Mouse (Mus musculus): ENCODE results near the gene Notch3.
"Not testable (repeated sequence)": the region's sequence is repeated elsewhere in the genome, so short reads cannot be mapped to it uniquely, and the experiment has no call there.

Gene Notch3

DNA sequence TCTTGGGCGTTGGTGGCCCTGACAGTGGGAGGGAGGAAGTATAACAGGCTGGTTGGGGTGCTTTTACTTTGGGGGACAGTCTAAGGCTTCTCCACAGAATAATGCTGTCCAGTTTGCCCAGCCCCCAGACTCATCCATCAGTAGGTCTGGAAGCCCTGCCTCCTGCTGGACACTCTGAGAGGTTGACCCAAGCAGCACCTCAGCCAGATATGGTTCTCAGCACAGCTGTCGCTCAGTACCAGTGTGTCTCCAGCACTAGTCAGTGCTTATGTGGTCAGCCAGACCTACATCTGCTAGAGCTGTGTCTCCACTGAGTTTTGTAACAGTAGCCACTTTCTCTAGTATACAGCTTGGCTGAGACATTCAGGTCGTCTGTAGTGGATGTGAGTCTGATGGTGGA lies 48.2 kb downstream of the Notch3 start:
- DNase-seq (ENCODE audit: low spot score) = no peak

DNA sequence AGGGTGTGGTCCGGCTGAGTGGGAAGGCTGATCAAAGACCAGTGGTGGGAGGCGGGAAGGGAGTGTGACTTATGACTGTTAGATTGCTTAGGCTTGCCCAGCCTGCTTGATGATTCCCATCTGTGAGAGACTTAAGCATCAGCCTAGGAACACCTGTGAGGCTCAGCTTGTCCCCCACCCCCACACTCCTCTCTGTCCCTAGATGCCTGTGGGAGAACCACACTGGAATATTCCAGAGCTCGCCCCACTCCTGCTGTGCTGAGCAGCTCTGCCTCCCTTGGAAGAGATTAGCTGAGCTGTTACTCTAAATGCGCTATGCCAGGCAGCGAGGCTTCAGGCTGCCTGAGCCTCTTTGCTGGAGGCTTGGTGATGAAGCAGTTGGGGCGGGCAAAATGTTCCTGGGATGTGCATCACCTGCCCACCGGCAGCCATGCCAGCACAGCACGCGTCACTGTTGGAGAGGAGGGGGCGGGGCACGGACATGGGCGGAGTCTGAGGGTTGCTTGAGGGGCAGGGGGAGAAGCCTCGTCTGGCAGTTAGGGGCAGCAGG lies 48.7 kb downstream of the Notch3 start:
- peak; percentile 69 for DNase-seq (ENCODE audit: low spot score)

DNA sequence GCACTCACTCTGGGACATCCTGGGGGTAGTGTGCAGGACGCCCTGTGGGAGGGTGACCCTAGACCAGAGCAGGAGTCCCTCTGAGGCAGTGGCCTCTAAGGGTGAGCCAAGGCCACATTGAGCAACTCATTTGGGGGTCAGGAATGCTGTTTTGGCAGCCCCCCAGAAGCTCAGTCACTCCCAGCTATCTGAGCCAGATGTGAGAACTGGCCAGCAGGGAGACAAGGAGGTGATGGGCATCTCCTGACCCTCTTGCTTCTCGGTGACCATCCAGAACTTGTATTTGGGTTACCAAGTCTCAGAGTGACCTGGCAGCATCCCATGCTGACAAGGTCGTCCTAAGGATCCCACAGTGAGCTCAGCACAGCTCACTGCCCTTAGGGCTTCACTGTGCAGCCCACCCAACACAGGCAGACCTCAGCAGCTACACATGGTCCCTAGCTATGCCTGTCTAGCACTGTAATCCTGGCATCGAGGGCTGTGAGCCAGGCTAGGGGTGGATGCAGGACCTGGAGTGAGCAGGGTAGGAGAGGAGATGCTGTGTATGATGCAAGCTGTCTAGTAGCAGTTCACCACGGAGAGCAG lies 49.3 kb downstream of the Notch3 start:
- no peak for DNase-seq (ENCODE audit: low spot score)

DNA sequence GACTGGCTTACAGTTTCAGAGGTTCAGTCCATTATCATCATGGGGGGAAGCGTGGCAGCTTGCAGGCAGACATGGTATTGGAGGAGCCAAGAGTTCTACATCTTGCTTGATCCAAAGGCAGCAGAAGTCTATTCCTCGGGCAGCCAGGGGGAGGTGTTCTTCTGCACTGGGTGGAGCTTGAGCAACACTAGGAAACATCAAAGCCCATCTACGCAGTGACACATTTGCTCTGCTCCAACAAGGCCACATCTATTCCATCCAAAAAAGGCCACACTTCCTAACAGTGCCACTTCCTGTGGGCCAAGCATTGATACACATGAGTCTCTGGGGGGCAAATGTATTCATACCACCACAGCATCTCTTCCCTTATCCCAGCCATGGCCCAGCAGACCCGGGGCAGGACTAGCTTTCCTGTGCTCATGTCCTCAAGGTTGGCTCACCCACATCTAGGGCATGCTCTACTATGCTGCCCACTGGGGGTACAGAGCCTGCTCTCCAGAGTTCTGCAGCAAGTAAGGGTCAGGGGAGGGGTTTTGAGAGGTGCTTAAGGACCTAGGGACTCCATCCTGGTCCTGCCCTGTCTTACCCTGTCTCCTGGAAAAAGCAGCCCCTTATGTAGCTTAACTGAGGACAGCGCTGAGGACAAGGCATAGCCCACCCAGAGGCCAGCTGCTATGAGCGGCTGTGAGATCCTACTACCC lies 49.9 kb downstream of the Notch3 start:
- no peak for DNase-seq (ENCODE audit: low spot score)

GRCm38 (mm10) chr17:32114486-32114885 lies 52.2 kb downstream of the Notch3 start:
- not testable (repeated sequence) for DNase-seq (ENCODE audit: low spot score)

- DNase-seq (ENCODE audit: low spot score) = no peak
Measured at GRCm38 (mm10) chr17:32113523-32114421, 52.9 kb downstream of the Notch3 start.

- no peak for DNase-seq (ENCODE audit: low spot score)
Measured at GRCm38 (mm10) chr17:32113255-32113522, 53.5 kb downstream of the Notch3 start.

- no peak for DNase-seq (ENCODE audit: low spot score)
Measured at GRCm38 (mm10) chr17:32112434-32113254, 54.0 kb downstream of the Notch3 start.

DNA sequence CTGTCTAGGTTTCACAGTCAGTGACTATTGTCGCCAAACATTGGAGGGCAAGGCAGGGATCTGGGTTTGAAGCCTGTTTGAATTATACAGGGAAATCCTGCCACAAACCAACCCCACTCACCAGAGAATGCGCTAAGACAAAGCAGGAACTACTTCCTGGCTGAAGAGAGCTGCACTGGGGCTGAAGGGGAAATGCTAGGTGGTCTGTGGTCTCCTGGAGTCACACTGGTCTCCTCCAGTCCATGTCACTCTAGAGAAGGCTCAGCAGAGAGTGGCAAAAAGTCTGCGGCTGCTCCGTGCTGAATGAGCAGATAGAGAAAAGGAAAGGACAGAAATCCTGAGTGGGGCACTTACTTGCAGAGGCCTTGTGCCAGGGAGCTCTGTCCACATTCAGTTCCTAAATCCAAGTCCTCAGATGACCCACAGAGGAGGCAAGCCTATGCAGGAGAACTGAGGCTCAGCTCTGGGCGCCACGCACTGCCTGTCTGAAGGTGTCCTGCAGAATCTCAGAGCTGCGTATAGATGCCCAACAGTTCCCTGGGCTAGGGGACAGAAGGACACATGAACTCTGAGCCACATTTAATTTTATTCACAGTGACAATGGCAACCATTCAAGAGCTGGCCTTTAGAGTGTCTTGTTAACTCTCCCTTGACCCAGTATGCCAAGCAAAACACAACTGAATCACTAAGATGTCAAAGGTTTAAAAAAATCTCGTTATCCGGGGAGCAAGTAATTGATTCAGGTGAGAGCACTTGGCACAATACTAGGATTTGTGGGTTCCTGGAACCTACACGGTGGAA lies 55.5 kb downstream of the Notch3 start:
- no peak for DNase-seq (ENCODE audit: low spot score)

- DNase-seq (ENCODE audit: low spot score) = no peak
Measured at GRCm38 (mm10) chr17:32110424-32110823, 56.2 kb downstream of the Notch3 start.

- no peak for DNase-seq (ENCODE audit: low spot score)
Measured at GRCm38 (mm10) chr17:32109201-32109940, 57.3 kb downstream of the Notch3 start.

- DNase-seq (ENCODE audit: low spot score) = not testable (repeated sequence)
Measured at GRCm38 (mm10) chr17:32108320-32109011, 58.2 kb downstream of the Notch3 start.

- no peak for DNase-seq (ENCODE audit: low spot score)
Measured at GRCm38 (mm10) chr17:32107877-32108276, 58.8 kb downstream of the Notch3 start.

GRCm38 (mm10) chr17:32106358-32106757 lies 60.3 kb downstream of the Notch3 start:
- no peak for DNase-seq (ENCODE audit: low spot score)

GRCm38 (mm10) chr17:32103054-32103453 lies 63.6 kb downstream of the Notch3 start:
- DNase-seq (ENCODE audit: low spot score) = no peak

DNA sequence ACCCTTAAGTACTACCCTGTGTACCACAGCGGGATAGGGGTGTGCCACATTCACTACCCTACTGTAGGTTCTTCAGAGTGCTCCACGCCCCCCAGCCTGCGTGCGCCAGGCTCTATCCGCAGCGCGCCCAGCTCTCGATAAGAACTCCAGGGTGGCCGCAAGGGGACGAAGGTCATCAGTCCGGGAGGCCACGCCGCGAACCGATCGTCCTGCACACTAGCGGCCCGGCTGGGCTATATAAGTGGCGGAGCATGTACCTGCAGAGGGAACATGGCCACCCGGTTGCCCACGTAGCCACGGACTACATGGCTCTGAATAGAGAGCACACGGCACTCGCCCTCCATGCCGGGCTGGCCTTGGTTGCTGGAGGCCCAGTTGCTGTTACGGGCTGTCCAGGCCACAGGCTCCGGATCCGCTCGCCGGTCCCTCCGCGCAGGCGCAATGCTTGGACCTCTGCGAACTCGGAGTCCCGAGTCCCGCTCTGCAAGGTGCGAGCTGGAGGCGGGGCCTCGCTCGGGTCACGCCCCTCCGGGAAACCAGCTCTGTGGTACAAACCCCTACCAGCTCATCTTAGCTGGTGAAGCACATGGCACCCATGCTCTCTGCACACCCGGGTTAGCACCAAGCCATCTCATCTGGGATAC lies 66.6 kb downstream of the Notch3 start:
- DNase-seq (ENCODE audit: low spot score) = no peak

GRCm38 (mm10) chr17:32099574-32099942 lies 67.1 kb downstream of the Notch3 start:
- DNase-seq (ENCODE audit: low spot score) = no peak

- not testable (repeated sequence) for DNase-seq (ENCODE audit: low spot score)
Measured at GRCm38 (mm10) chr17:32098905-32099304, 67.7 kb downstream of the Notch3 start.

GRCm38 (mm10) chr17:32097676-32098075 lies 69.0 kb downstream of the Notch3 start:
- no peak for DNase-seq (ENCODE audit: low spot score)
